In genomic region chr4:103098532-103098931, GRCm38 (mm10) we compare ENCODE assay signal across 32 mouse cellular contexts.
"Had no signal": no experiment of that assay in that cellular context is flagged by ENCODE, and none has a peak within 500 bp of the region (broad histone marks: within the 10 kb centered on the region; RNA-seq: fewer than 3 reads in every experiment).

No protein-coding gene starts in this region.

- DNase-seq: heart, postnatal 10 days; heart, postnatal 14 days; heart, postnatal 36 days; heart, postnatal 4 days; kidney, adult 11 months; kidney, adult 18-20 months; kidney, adult 2 months; kidney, adult 8-10 months; kidney, adult 9 months; kidney, postnatal 10 days; kidney, postnatal 14 days; kidney, postnatal 25 days; kidney, postnatal 36 days; kidney, postnatal 4 days; layer of hippocampus, adult 9-11 months; layer of hippocampus, postnatal 36 days had no signal

- H3K9me3 ChIP-seq: heart, embryonic 10.5 days; heart, embryonic 12.5 days; heart, embryonic 13.5 days; heart, embryonic 15.5 days; hindbrain, embryonic 10.5 days; hindbrain, embryonic 12.5 days; hindbrain, embryonic 13.5 days; hindbrain, embryonic 15.5 days; intestine, embryonic 15.5 days; kidney, embryonic 15.5 days had no signal

- H3K4me1 ChIP-seq: heart, embryonic 10.5 days; hindbrain, embryonic 10.5 days; hindbrain, embryonic 12.5 days; hindbrain, embryonic 13.5 days; hindbrain, embryonic 15.5 days; intestine, embryonic 15.5 days; kidney, embryonic 15.5 days had no signal

- H3K4me2 ChIP-seq: heart, embryonic 11.5 days; heart, embryonic 12.5 days; heart, embryonic 13.5 days; heart, embryonic 15.5 days; hindbrain, embryonic 12.5 days; hindbrain, embryonic 13.5 days; hindbrain, embryonic 14.5 days; hindbrain, embryonic 15.5 days; intestine, embryonic 15.5 days; kidney, embryonic 15.5 days had no signal

- H3K4me3 ChIP-seq: heart, embryonic 10.5 days; heart, embryonic 12.5 days; heart, embryonic 13.5 days; heart, embryonic 15.5 days; hindbrain, embryonic 10.5 days; hindbrain, embryonic 12.5 days; hindbrain, embryonic 13.5 days; hindbrain, embryonic 15.5 days; intestine, embryonic 15.5 days; kidney, embryonic 15.5 days; layer of hippocampus, adult 2 months; left cerebral cortex, adult 2 months had no signal

- H3K36me3 ChIP-seq: heart, embryonic 10.5 days; heart, embryonic 12.5 days; heart, embryonic 13.5 days; heart, embryonic 15.5 days; hindbrain, embryonic 12.5 days; hindbrain, embryonic 13.5 days; hindbrain, embryonic 15.5 days; intestine, embryonic 15.5 days; kidney, embryonic 15.5 days had no signal

- H3K27me3 ChIP-seq: heart, embryonic 12.5 days; heart, embryonic 13.5 days; heart, embryonic 15.5 days; hindbrain, embryonic 12.5 days; hindbrain, embryonic 13.5 days; hindbrain, embryonic 15.5 days; intestine, embryonic 15.5 days; kidney, embryonic 15.5 days had no signal

- H3K27ac ChIP-seq: heart, embryonic 10.5 days; heart, embryonic 13.5 days; heart, embryonic 15.5 days; hindbrain, embryonic 10.5 days; hindbrain, embryonic 12.5 days; hindbrain, embryonic 13.5 days; hindbrain, embryonic 14.5 days; hindbrain, embryonic 15.5 days; hindbrain, postnatal 0 days; intestine, embryonic 15.5 days; kidney, embryonic 15.5 days; kidney, postnatal 0 days; layer of hippocampus, adult 2 months; left cerebral cortex, adult 2 months had no signal

- H3K9ac ChIP-seq: heart, embryonic 12.5 days; heart, embryonic 13.5 days; heart, embryonic 15.5 days; hindbrain, embryonic 12.5 days; hindbrain, embryonic 13.5 days; hindbrain, embryonic 14.5 days; hindbrain, embryonic 15.5 days; intestine, embryonic 15.5 days; kidney, embryonic 15.5 days had no signal
